Mouse (Mus musculus) midbrain, embryonic 15.5 days (tissue): ENCODE data around the gene Hoxd9. TPM values are rescaled to one million over a fixed set of nuclear protein-coding genes. Genes with fewer than 3 reads are reported as not detected.
A peak's percentile ranks its signal among the peaks of the same experiment; 100 is the strongest.

Source experiments
- ATAC-seq: fragments of 200-750 bp; cut with Nextera tagmentation; replicated peaks from 2 replicates; pipeline ENCODE4 v1.8.0; 2017; ENCODE audit warnings: moderate TSS enrichment
- H3K27ac ChIP-seq: fragments of 300-500 bp; sonication (generic); 2 replicates; pipeline ENCODE4 v1.5.1; 2015; ENCODE audit warnings: mild to moderate bottlenecking, inconsistent platforms
- H3K27me3 ChIP-seq: fragments of 300-500 bp; sonication (generic); replicated peaks from 2 replicates; pipeline ENCODE4 v1.6.1; 2015; ENCODE audit warnings: inconsistent platforms
- H3K36me3 ChIP-seq: fragments of 300-500 bp; sonication (generic); replicated peaks from 2 replicates; pipeline ENCODE4 v1.6.1; 2015; ENCODE audit warnings: inconsistent platforms
- H3K4me1 ChIP-seq: fragments of 300-500 bp; sonication (generic); 2 replicates; pipeline ENCODE4 v1.6.1; 2015; ENCODE audit warnings: inconsistent platforms
- H3K4me2 ChIP-seq: fragments of 300-500 bp; sonication (generic); 2 replicates; pipeline ENCODE4 v1.6.1; 2015; ENCODE audit warnings: inconsistent platforms, mild to moderate bottlenecking, moderate library complexity
- H3K4me3 ChIP-seq: fragments of 300-500 bp; sonication (generic); 2 replicates; pipeline ENCODE4 v1.5.1; 2015; ENCODE audit warnings: mild to moderate bottlenecking, inconsistent platforms
- H3K9ac ChIP-seq: fragments of 300-500 bp; sonication (generic); 2 replicates; pipeline ENCODE4 v1.6.1; 2015; ENCODE audit warnings: mild to moderate bottlenecking, inconsistent platforms
- H3K9me3 ChIP-seq: fragments of 300-500 bp; sonication (generic); 2 replicates; pipeline ENCODE4 v1.6.1; 2016; ENCODE audit warnings: inconsistent platforms
- WGBS: fragments of 180-500 bp; shearing (Covaris S2); methylation state at CpG from one replicate; pipeline ENCODE4 v1.1.7; 2015; ENCODE audit warnings: mixed read lengths; 5-methylcytosine and 5-hydroxymethylcytosine counted together
- polyA plus RNA-seq: library from polyadenylated mRNA; unstranded; fragments of >200 nt; fragmentation: Nextera tagmentation; extraction: Ambion mirVana; gene quantifications from 2 replicates; pipeline ENCODE4 v1.2.1, GENCODE M21; 2015

The Hoxd9 gene
- not detected in 2 replicates for polyA plus RNA-seq

DNA sequence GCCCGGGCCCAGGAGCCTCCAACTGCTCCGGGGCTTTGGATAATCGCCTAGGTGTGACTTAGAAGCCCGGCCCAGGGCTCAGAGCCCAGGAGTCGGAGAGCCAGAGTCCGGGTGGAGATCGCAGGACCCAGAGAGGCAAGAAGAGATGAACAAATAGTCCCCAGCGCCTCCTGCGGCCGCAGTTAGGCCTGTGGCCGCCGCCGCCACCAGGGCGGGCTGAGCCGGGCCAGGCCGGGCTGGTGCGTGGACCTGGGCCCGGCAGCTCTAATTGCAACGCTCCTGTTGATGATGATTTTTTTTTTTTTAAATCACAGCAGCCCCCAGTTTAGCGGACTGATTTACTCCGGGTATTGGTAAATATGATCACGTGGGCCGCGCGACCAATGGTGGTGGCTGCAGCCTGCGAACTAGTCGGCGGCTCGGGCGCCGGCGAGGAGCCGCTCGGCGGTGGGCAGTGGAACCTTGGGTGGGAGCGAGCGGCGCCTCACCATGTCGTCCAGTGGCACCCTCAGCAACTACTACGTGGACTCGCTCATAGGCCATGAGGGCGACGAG lies at the start of gene Hoxd9:
Gene Hoxd9 (plus strand): TSS at position 161 of the 555 bp plus-strand sequence.
- no peaks in the 10 kb centered on the region for H3K36me3 ChIP-seq
- H3K27me3 ChIP-seq = peaks cover 93% of the 10 kb centered on the region
- H3K4me1 ChIP-seq = peaks cover 8% of the 10 kb centered on the region; the same call in 1 of the 2 replicates
- H3K4me2 ChIP-seq = peak within 1 kb of the TSS; percentile 40
- H3K4me3 ChIP-seq = peak within 1 kb of the TSS; percentile 23
- no peak within 1 kb of the TSS for H3K9ac ChIP-seq
- under 1% methylated on average over 43 of the region's 43 CpGs for WGBS
- H3K27ac ChIP-seq = no peak within 1 kb of the TSS
- peak; percentile 39; the same call in 1 of the 2 replicates for ATAC-seq
- H3K9me3 ChIP-seq = no peaks in the 10 kb centered on the region

DNA sequence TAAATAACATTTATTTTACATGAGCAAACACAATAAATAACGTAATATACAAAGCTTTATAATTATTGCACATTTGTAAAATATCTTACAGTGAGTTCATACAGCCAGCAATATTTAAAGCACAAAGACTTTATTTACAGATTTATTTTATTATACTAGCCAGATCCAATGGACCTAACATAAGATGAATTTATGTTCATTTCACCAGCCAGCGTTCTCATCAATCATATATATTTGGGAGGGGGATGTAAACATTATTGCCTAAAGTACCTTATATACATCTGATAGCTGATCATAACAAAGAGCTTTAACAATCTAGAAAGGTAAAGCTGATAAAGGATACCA lies 44.6 kb upstream of the Hoxd9 start:
- ATAC-seq = no peak
- Histone ChIP-seq H3K9ac (no peak overlapping the region), H3K4me2 (no peak overlapping the region), H3K9me3 (no peaks in the 10 kb centered on the region), H3K27me3 (peaks cover 65% of the 10 kb centered on the region), H3K4me1 (peaks cover 9% of the 10 kb centered on the region), H3K36me3 (no peaks in the 10 kb centered on the region), H3K4me3 (no peak overlapping the region), H3K27ac (no peak overlapping the region)
- 37% methylated on average over 2 of the region's 2 CpGs for WGBS

DNA sequence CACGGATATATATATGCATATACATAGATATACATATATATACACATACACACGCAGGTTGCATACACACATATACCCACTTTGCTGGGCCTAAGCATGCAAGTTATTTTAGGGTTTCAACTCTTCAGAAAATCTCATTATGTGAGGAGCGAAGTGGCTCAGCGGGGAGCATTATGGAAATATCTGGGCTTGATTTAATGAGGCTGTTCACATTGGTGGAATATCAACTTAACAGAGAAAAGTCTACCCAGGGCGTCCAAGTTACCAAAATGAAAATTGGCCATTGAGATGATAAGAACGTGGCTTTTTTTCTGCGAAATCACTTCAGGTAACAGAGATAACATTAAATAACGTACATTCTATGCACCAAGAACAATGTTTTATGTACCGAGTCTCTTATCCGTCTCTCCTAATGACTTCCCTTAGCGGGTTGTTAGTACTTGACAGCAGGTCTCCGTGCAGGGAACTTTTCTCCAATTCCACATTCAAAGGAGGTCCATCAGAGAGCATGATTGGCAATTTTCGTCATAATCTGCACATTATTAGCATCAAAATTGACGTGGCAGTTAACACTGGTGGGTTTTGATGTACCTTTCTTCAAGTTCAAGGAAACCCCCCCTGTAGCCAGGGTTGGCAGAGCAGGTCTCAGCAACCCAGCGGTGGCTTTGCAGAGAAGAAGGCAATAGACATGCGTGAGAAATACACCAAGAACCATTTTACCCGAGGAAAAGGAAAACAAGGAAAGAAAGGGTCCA lies 43.6 kb upstream of the Hoxd9 start:
- Histone ChIP-seq H3K4me3 (no peak overlapping the region), H3K9me3 (no peaks in the 10 kb centered on the region), H3K27ac (no peak overlapping the region), H3K27me3 (peaks cover 62% of the 10 kb centered on the region), H3K4me1 (peaks cover 10% of the 10 kb centered on the region), H3K4me2 (no peak overlapping the region), H3K36me3 (no peaks in the 10 kb centered on the region), H3K9ac (no peak overlapping the region)
- WGBS = 11% methylated on average over 17 of the region's 17 CpGs
- no peak for ATAC-seq

DNA sequence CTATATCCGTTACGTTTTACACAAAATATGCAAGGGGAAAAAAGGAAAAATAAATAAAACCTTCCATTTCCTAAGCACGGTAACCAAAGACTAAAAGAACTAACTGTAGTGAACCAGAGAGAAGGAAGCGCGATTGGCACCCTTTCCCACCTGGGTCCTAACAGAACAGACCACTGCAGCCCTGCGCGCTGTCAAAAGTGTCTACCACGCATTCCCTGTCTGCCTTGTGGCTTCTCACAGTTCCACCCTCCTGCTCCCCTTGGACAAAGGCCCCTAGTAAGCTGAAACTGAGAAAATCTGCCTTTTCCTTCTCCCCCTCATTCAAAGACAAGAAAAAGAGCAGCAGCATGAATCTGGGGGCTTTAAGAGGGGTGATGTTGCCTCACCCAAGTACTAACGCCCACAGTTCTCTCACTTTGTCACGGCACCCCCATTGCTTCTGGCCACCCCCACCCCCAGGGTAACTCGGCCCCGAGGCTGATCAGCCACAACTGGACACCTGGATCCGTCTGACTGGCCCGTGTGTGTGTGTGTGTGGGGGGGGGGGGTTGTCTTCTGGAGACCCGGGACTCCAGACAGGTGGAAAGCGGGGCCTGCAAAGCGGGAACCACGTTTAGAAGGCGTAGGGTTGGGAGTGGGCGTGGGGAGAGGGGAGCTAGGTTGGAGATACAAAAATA lies 42.6 kb upstream of the Hoxd9 start:
- ATAC-seq = no peak
- no peak overlapping the region for H3K4me3 ChIP-seq
- 0 out of 2 replicates have a peak overlapping the region, but pooled peaks have one; percentile 50 for H3K4me2 ChIP-seq
- H3K9ac ChIP-seq = no peak overlapping the region
- H3K9me3 ChIP-seq = no peaks in the 10 kb centered on the region
- H3K36me3 ChIP-seq = no peaks in the 10 kb centered on the region
- peaks cover 12% of the 10 kb centered on the region for H3K4me1 ChIP-seq
- no peak overlapping the region for H3K27ac ChIP-seq
- WGBS = 3% methylated on average over 20 of the region's 20 CpGs
- H3K27me3 ChIP-seq = peaks cover 53% of the 10 kb centered on the region

DNA sequence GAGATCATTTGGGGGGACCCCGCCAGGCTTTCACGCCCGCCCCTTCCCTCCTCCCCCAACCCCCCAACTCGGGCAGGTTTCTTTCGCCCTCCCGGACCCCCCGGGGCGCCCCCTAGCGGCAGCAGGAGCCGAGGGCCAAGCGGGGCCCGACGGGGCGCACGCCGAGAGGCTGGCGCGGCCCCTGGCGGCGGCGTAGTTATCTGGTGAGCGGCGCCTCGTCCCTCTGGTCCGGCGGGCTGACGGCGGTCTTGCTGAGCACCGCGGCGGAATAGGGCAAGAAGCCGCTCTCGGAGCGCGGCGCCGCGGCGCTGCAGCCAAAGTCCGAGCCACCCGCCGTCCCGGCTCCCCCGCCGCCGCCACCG lies 42.1 kb upstream of the Hoxd9 start:
- Histone ChIP-seq H3K36me3 (no peaks in the 10 kb centered on the region), H3K4me2 (peak overlapping the region; percentile 50), H3K4me3 (peak overlapping the region; percentile 28), H3K9me3 (no peaks in the 10 kb centered on the region), H3K9ac (no peak overlapping the region), H3K27me3 (peaks cover 50% of the 10 kb centered on the region), H3K4me1 (peaks cover 12% of the 10 kb centered on the region), H3K27ac (no peak overlapping the region)
- 2% methylated on average over 33 of the region's 47 CpGs for WGBS
- ATAC-seq = no peak

DNA sequence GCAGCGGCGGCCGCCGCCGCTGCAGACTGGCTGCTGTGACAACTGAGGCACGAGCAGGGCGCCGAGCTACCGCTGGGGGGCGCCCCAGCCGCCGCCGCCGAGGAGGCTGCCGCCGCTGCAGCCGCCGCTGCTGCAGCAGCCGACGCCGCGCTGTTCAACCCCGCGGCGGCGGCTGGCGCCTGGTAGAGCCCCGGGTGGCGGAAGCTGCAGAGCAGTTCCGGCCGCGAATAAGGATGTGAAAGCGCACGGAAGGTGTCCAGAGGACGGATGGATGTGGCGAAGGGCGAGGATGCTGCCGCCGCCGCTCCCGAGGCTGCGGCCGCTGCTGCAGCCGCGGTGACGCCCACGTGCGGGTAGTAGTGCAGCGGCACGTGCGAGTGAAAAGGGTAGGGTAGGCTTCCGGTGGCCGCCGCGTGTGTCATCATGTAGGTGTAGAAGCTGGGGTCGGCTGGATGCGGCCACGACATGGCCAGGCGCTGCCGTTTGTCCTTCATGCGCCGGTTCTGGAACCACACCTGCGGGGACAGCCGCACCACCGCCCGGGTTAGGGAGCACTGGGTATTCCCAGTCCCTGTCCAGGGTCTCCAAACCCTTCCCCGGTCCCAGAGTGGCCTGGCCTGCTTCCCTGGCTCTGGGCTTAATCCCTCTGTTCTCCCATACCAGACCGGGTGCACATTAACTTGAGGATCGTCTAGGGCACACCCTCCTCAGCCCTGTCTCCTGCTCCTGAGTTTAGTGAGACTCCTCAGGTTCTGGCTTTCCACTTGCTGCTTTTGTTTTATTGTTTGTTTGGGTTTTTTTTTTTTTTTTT lies 41.5 kb upstream of the Hoxd9 start:
- WGBS = 1% methylated on average over 66 of the region's 69 CpGs
- peaks cover 12% of the 10 kb centered on the region for H3K4me1 ChIP-seq
- no peak overlapping the region for H3K9ac ChIP-seq
- no peak for ATAC-seq
- H3K27ac ChIP-seq = no peak overlapping the region
- peak overlapping the region; percentile 50 for H3K4me2 ChIP-seq
- no peaks in the 10 kb centered on the region for H3K9me3 ChIP-seq
- H3K27me3 ChIP-seq = peaks cover 52% of the 10 kb centered on the region
- H3K36me3 ChIP-seq = no peaks in the 10 kb centered on the region
- peak overlapping the region; percentile 28 for H3K4me3 ChIP-seq

DNA sequence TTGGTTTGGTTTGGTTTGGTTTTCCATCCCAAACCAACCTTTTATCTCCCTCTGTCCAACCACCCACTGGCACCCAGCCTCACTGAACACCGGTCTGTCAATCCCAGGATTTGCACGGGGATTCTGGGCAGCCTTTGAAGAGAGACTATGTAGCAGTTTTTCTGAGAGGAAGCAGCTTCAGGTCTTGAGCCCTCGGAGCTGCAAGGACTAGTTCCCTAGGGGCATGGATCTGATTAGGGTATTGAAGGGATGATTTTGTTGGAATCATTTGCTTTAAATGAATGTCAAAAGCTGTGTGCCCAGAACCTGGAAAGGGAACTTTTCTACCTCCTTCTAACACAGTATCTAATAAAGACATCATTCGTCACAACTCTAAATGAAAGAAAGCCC lies 40.9 kb upstream of the Hoxd9 start:
- Histone ChIP-seq H3K27ac (no peak overlapping the region), H3K27me3 (peaks cover 53% of the 10 kb centered on the region), H3K9ac (no peak overlapping the region), H3K9me3 (no peaks in the 10 kb centered on the region), H3K4me3 (no peak overlapping the region), H3K36me3 (no peaks in the 10 kb centered on the region), H3K4me2 (no peak overlapping the region), H3K4me1 (peaks cover 14% of the 10 kb centered on the region)
- 1% methylated on average over 4 of the region's 4 CpGs for WGBS
- ATAC-seq = no peak

DNA sequence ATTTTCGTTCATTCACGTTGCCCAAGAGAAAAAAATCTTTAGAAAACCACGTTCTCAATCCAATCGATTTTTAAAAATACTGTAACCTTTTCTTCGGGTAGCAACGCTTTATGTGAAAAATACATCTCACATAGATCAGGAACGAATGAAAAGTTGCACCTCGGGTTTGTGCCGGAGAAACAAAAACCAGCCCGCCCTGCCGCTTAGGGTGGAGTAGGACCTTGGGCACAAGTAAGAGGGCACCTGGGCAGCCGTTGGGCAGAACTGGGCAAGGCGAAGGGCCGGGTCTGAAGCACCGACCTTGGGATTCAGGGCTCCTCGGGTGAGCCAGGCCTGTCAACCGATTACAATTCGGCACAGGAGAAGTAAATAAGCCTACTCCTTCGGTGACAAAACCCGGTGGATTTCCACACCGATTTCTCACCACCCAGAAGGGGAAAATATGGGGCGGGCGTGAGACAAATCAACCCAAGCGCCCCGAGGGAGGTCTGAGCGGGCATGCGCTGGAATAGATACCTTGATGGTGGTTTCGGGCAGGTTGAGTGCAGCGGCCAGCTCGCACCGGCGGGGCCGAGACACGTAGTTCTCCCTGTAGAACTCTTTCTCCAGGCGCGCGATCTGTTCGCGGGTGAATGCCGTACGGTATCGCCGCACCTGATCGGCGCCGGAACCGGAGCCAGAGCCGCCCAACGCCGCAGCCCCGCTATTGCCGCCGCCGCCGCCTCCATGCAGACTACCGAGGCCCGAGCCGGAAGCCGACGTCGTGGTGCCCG lies 40.1 kb upstream of the Hoxd9 start:
- WGBS = 3% methylated on average over 62 of the region's 62 CpGs
- H3K4me2 ChIP-seq = no peak overlapping the region

DNA sequence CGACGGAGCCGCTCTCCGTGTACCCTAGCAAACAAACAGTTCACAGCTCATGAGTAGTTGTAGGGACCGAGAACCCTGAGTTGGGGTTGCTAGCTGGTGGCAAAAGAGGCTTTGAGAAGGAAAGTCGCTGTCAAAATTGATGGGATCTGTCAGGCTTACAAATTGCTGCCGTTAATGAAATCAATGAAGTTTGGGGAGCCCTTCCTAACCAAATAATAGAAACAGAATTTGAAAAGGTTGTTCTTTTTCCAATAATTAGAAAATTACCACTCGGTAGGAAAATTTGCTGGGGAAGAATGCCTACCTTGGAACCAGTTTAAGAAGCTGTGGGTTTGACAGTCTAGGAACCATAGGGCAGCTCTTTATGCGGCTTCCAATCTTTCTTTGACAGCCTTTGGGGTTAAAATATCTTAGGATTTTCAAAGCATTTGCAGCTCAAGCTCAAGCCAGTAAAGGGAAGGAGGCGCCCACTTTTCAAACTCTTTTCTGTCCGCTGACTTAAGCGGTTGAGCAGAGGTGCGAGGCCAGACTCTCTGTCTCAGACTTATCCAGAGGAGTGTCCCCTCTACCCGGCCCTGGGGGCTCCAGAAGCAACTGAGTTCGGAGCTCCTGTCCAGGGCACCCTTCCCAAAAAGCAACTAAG lies 39.4 kb upstream of the Hoxd9 start:
- ATAC-seq = no peak
- no peak overlapping the region for H3K9ac ChIP-seq
- peaks cover 58% of the 10 kb centered on the region for H3K27me3 ChIP-seq
- H3K4me1 ChIP-seq = peaks cover 16% of the 10 kb centered on the region
- H3K36me3 ChIP-seq = no peaks in the 10 kb centered on the region
- H3K27ac ChIP-seq = no peak overlapping the region
- H3K4me3 ChIP-seq = 0 out of 2 replicates have a peak overlapping the region, but pooled peaks have one; percentile 3
- 1% methylated on average over 15 of the region's 15 CpGs for WGBS
- no peak overlapping the region for H3K4me2 ChIP-seq
- H3K9me3 ChIP-seq = no peaks in the 10 kb centered on the region

More for the DNA sequence above, 40.1 kb upstream of the Hoxd9 start:
- Histone ChIP-seq H3K36me3 (no peaks in the 10 kb centered on the region), H3K4me3 (0 out of 2 replicates have a peak overlapping the region, but pooled peaks have one; percentile 3), H3K27me3 (peaks cover 54% of the 10 kb centered on the region), H3K4me1 (peaks cover 16% of the 10 kb centered on the region), H3K9ac (no peak overlapping the region), H3K9me3 (no peaks in the 10 kb centered on the region), H3K27ac (no peak overlapping the region)
- ATAC-seq = no peak

DNA sequence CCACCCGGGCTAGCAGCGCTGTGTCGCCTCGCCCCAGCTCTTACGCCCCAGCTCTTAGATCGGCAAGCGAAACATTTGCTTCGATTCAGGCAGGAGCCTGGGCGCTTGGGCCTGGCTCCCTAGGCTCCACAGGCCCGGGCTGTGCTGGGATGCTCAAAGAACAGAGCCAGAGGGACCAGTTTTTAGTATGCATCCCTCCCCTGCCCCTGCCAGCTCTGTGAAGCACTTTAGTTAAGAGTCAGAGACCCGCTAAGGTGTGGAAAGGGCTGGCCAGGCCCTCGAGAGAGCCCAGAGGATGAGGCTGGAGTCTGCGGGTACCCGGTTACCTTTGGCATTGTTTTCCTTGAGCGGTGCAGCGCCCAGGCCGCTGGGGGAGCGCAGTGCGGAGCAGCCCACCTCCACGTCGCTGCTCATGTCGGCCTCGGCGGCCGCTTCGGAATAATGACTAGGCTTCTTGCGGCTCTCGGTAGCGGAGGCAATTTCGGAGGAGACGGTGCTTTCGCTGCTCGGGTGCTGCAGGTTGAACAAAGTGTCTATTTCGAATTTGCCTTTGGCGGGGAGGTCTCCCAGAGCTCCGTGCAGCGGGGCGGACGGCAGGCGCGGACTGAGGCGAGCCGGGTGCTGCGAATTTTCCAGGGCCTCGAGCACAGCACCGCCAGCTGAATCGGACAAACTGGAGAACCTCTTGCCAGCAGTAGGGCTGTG lies 38.7 kb upstream of the Hoxd9 start:
- under 1% methylated on average over 47 of the region's 47 CpGs for WGBS
- ATAC-seq = no peak
- no peak overlapping the region for H3K9ac ChIP-seq
- H3K4me3 ChIP-seq = 0 out of 2 replicates have a peak overlapping the region, but pooled peaks have one; percentile 4
- no peaks in the 10 kb centered on the region for H3K36me3 ChIP-seq
- H3K4me1 ChIP-seq = peaks cover 16% of the 10 kb centered on the region
- H3K27me3 ChIP-seq = peaks cover 63% of the 10 kb centered on the region
- H3K9me3 ChIP-seq = no peaks in the 10 kb centered on the region
- H3K27ac ChIP-seq = no peak overlapping the region
- H3K4me2 ChIP-seq = no peak overlapping the region
